Mouse (Mus musculus): Measurements from ENCODE around the gene Mcm3ap.

GRCm38 (mm10) chr10:76512965-76513583 lies 44.3 kb downstream of the Mcm3ap start:
- TF ChIP-seq MXI1 (IDR thresholded peaks at IDR 0.05; ENCODE audit: low read depth, low read length) (peak; percentile 49; the same call in 1 of the 2 replicates), POLR2A (IDR thresholded peaks at IDR 0.05; ENCODE audit: low read depth, low read length) (no peak), ZKSCAN1 (IDR thresholded peaks at IDR 0.05; ENCODE audit: borderline replicate concordance, low read depth, low read length) (no peak), TCF12 (IDR thresholded peaks at IDR 0.05; ENCODE audit: low read depth, low read length) (no peak)
